8 mouse cellular contexts compared by ENCODE assay signal in the genomic region with DNA sequence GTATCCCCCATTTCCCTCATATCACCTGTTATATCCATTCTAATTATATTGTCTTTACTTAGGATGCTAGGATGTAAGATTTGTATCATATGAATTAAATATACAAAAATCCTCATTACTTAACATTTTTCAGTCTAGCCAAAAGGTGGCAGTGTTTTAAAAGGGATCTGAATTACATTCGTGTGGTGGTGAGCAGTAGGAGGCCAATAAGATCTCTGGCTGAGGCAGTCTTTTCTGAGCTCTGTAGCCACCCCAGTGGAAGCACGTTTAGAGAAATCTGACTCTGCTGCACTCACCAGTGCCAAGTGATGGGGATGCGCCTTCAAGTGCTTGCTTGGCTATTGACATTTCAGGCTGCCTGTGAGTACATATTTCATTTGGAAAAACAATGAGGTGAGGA.
DNase-seq lines count a peak whose midpoint lies in the region; ATAC-seq lines count a peak whose summit lies in the region.

No protein-coding gene starts in this region.

- H3K4me3 ChIP-seq in forebrain, embryonic 14.5 days (ENCODE audit: low read depth, low read length), result no peak overlapping the region
- H3K4me3 ChIP-seq in forebrain, embryonic 12.5 days (replicated peaks), result no peak overlapping the region
- no peak overlapping the region for H3K4me3 ChIP-seq in neural tube, embryonic 12.5 days

- WGBS in forebrain, embryonic 14.5 days, result 13% methylated on average over 3 of the region's 3 CpGs
- 12% methylated on average over 3 of the region's 3 CpGs for WGBS in forebrain, embryonic 12.5 days
- 11% methylated on average over 3 of the region's 3 CpGs for WGBS in neural tube, embryonic 12.5 days

- H3K36me3 ChIP-seq in forebrain, embryonic 14.5 days (ENCODE audit: control insufficient read depth, insufficient read depth, low read length), result no peaks in the 10 kb centered on the region
- H3K36me3 ChIP-seq in forebrain, embryonic 12.5 days (replicated peaks), result no peaks in the 10 kb centered on the region
- no peaks in the 10 kb centered on the region for H3K36me3 ChIP-seq in neural tube, embryonic 12.5 days

- DNase-seq in forebrain, embryonic 14.5 days (ENCODE audit: low spot score), result peak; percentile 72
- no peak for DNase-seq in neural tube, embryonic 10.5 days (ENCODE audit: extremely low spot score, low spot score)
- DNase-seq in kidney, postnatal 14 days, result peak; percentile 1
- DNase-seq in thymus, postnatal 36 days, result peak; percentile 18 to 24
- no peak for DNase-seq in testis, postnatal 10 days (ENCODE audit: low spot score)
- DNase-seq in layer of hippocampus, postnatal 25 days (ENCODE audit: extremely low spot score in 1 of 2, low spot score in 1 of 2), result no peak

- H3K4me1 ChIP-seq in forebrain, embryonic 14.5 days (ENCODE audit: control insufficient read depth, insufficient read depth, low read length), result no peaks in the 10 kb centered on the region
- no peaks in the 10 kb centered on the region for H3K4me1 ChIP-seq in forebrain, embryonic 12.5 days
- H3K4me1 ChIP-seq in neural tube, embryonic 12.5 days, result no peaks in the 10 kb centered on the region

- H3K9me3 ChIP-seq in forebrain, embryonic 14.5 days (replicated peaks; ENCODE audit: control insufficient read depth, low read length), result no peaks in the 10 kb centered on the region
- H3K9me3 ChIP-seq in forebrain, embryonic 12.5 days, result no peaks in the 10 kb centered on the region
- no peaks in the 10 kb centered on the region for H3K9me3 ChIP-seq in neural tube, embryonic 12.5 days

- no peaks in the 10 kb centered on the region for H3K27me3 ChIP-seq in forebrain, embryonic 14.5 days (replicated peaks; ENCODE audit: control insufficient read depth, insufficient read depth, low read length)
- no peaks in the 10 kb centered on the region for H3K27me3 ChIP-seq in forebrain, embryonic 12.5 days
- H3K27me3 ChIP-seq in neural tube, embryonic 12.5 days (replicated peaks), result no peaks in the 10 kb centered on the region

- ATAC-seq in forebrain, embryonic 14.5 days, result peak; percentile 72; the same call in 1 of the 2 replicates
- ATAC-seq in forebrain, embryonic 12.5 days (ENCODE audit: low FRiP score), result no peak
- ATAC-seq in neural tube, embryonic 12.5 days (ENCODE audit: low FRiP score, low read depth), result 0 out of 2 replicates have a peak, but pooled peaks have one; percentile 41

- no peak overlapping the region for H3K27ac ChIP-seq in forebrain, embryonic 14.5 days (ENCODE audit: low read depth, low read length)
- no peak overlapping the region for H3K27ac ChIP-seq in forebrain, embryonic 12.5 days
- H3K27ac ChIP-seq in neural tube, embryonic 12.5 days, result no peak overlapping the region

- no peak overlapping the region for H3K9ac ChIP-seq in forebrain, embryonic 14.5 days (ENCODE audit: low read length)
- H3K9ac ChIP-seq in forebrain, embryonic 12.5 days, result no peak overlapping the region
- H3K9ac ChIP-seq in neural tube, embryonic 12.5 days, result no peak overlapping the region

- no peak overlapping the region for H3K4me2 ChIP-seq in forebrain, embryonic 14.5 days (ENCODE audit: low read length)
- no peak overlapping the region for H3K4me2 ChIP-seq in forebrain, embryonic 12.5 days
- no peak overlapping the region for H3K4me2 ChIP-seq in neural tube, embryonic 12.5 days (replicated peaks)

Comparison
In these comparisons a context has a peak if more than half of its experiments do, and no peak if none do; other contexts are left out.
1. DNase-seq: peak in forebrain, embryonic 14.5 days (single experiment), kidney, postnatal 14 days (single experiment) and thymus, postnatal 36 days (2 of 2); none in neural tube, embryonic 10.5 days (single experiment), testis, postnatal 10 days (single experiment) and layer of hippocampus, postnatal 25 days (0 of 2).